In genomic region chr6:99388023-99388422, GRCm38 (mm10) we compare ENCODE assay signal across 13 mouse cellular contexts.
A peak's percentile ranks its signal among the peaks of the same experiment; 100 is the strongest.
DNase-seq lines count a peak whose midpoint lies in the region; ATAC-seq lines count a peak whose summit lies in the region.
"Had no signal": no experiment of that assay in that cellular context is flagged by ENCODE, and none has a peak within 500 bp of the region (broad histone marks: within the 10 kb centered on the region; RNA-seq: fewer than 3 reads in every experiment).

No protein-coding gene starts in this region.

- ATAC-seq in forebrain, embryonic 15.5 days (replicated peaks): no peak
- no peak for ATAC-seq in liver, embryonic 13.5 days (ENCODE audit: low read depth)
- ATAC-seq in liver, embryonic 15.5 days (ENCODE audit: insufficient read depth): no peak

- H3K9me3 ChIP-seq in forebrain, embryonic 10.5 days: no peaks in the 10 kb centered on the region; the same call in 1 of the 2 replicates
- no peaks in the 10 kb centered on the region for H3K9me3 ChIP-seq in forebrain, embryonic 15.5 days
- H3K9me3 ChIP-seq in liver, embryonic 13.5 days (replicated peaks): no peaks in the 10 kb centered on the region
- no peaks in the 10 kb centered on the region for H3K9me3 ChIP-seq in liver, embryonic 15.5 days (replicated peaks)
- H3K9me3 ChIP-seq: neural tube, embryonic 15.5 days had no signal

- WGBS in forebrain, embryonic 10.5 days: 92% methylated on average over 5 of the region's 5 CpGs
- WGBS in forebrain, embryonic 15.5 days: 91% methylated on average over 5 of the region's 5 CpGs
- WGBS in liver, embryonic 13.5 days (ENCODE audit: insufficient replicate concordance): 47% methylated on average over 5 of the region's 5 CpGs
- whole genome bisulfite sequencing in liver, embryonic 15.5 days (ENCODE audit: insufficient replicate concordance): 36% methylated on average over 5 of the region's 5 CpGs

- H3K4me3 ChIP-seq in forebrain, embryonic 10.5 days: no peak overlapping the region
- no peak overlapping the region for H3K4me3 ChIP-seq in forebrain, embryonic 15.5 days
- no peak overlapping the region for H3K4me3 ChIP-seq in liver, embryonic 13.5 days (replicated peaks)
- H3K4me3 ChIP-seq in liver, embryonic 15.5 days (replicated peaks): no peak overlapping the region
- H3K4me3 ChIP-seq: neural tube, embryonic 15.5 days had no signal

- peaks cover 35% of the 10 kb centered on the region; the same call in 1 of the 2 replicates for H3K4me1 ChIP-seq in forebrain, embryonic 10.5 days
- 0 out of 2 replicates have a peak, but pooled peaks cover 5% of the 10 kb centered on the region for H3K4me1 ChIP-seq in forebrain, embryonic 15.5 days
- H3K4me1 ChIP-seq in liver, embryonic 13.5 days (replicated peaks): peaks cover 29% of the 10 kb centered on the region
- H3K4me1 ChIP-seq in liver, embryonic 15.5 days (replicated peaks): peaks cover 17% of the 10 kb centered on the region; the same call in 1 of the 2 replicates

- H3K9ac ChIP-seq in forebrain, embryonic 15.5 days (replicated peaks): no peak overlapping the region
- H3K9ac ChIP-seq in liver, embryonic 13.5 days: no peak overlapping the region
- H3K9ac ChIP-seq in liver, embryonic 15.5 days: no peak overlapping the region
- H3K9ac ChIP-seq: neural tube, embryonic 15.5 days had no signal

- no peak overlapping the region for H3K4me2 ChIP-seq in forebrain, embryonic 15.5 days (replicated peaks)
- no peak overlapping the region for H3K4me2 ChIP-seq in liver, embryonic 13.5 days
- no peak overlapping the region for H3K4me2 ChIP-seq in liver, embryonic 15.5 days
- H3K4me2 ChIP-seq: neural tube, embryonic 15.5 days had no signal

- H3K27ac ChIP-seq in forebrain, embryonic 10.5 days: peak overlapping the region; percentile 9; the same call in 1 of the 2 replicates
- no peak overlapping the region for H3K27ac ChIP-seq in forebrain, embryonic 15.5 days (replicated peaks)
- H3K27ac ChIP-seq in liver, embryonic 13.5 days: peak overlapping the region; percentile 53
- peak overlapping the region; percentile 51; the same call in 1 of the 2 replicates for H3K27ac ChIP-seq in liver, embryonic 15.5 days (replicated peaks)
- H3K27ac ChIP-seq: neural tube, embryonic 15.5 days had no signal

- DNase-seq in forebrain, embryonic 10.5 days (ENCODE audit: extremely low spot score, low spot score): no peak
- no peak for DNase-seq in liver, embryonic 13.5 days
- no peak for DNase-seq in liver
- peak; percentile 66 for DNase-seq in thymus, postnatal 14 days
- no peak for DNase-seq in right cerebral cortex, adult 2 months (ENCODE audit: low spot score in 2 of 2)
- DNase-seq in cerebellum, adult 11-12 months: no peak
- DNase-seq: cerebellum, adult 2 months; embryo, embryonic 11 days; layer of hippocampus, postnatal 36 days; right cerebral cortex, postnatal 25 days had no signal

- peaks cover 24% of the 10 kb centered on the region; the same call in 1 of the 2 replicates for H3K36me3 ChIP-seq in forebrain, embryonic 10.5 days (replicated peaks)
- no peaks in the 10 kb centered on the region for H3K36me3 ChIP-seq in forebrain, embryonic 15.5 days
- no peaks in the 10 kb centered on the region for H3K36me3 ChIP-seq in liver, embryonic 13.5 days
- 0 out of 2 replicates have a peak, but pooled peaks cover 5% of the 10 kb centered on the region for H3K36me3 ChIP-seq in liver, embryonic 15.5 days (replicated peaks)
- H3K36me3 ChIP-seq: neural tube, embryonic 15.5 days had no signal

- no peaks in the 10 kb centered on the region for H3K27me3 ChIP-seq in forebrain, embryonic 10.5 days (ENCODE audit: poor library complexity, severe bottlenecking)
- H3K27me3 ChIP-seq in forebrain, embryonic 15.5 days: no peaks in the 10 kb centered on the region
- no peaks in the 10 kb centered on the region for H3K27me3 ChIP-seq in liver, embryonic 13.5 days
- H3K27me3 ChIP-seq in liver, embryonic 15.5 days: no peaks in the 10 kb centered on the region
- H3K27me3 ChIP-seq: neural tube, embryonic 15.5 days had no signal
